Mouse (Mus musculus): ENCODE results near the gene Gm17359.

DNA sequence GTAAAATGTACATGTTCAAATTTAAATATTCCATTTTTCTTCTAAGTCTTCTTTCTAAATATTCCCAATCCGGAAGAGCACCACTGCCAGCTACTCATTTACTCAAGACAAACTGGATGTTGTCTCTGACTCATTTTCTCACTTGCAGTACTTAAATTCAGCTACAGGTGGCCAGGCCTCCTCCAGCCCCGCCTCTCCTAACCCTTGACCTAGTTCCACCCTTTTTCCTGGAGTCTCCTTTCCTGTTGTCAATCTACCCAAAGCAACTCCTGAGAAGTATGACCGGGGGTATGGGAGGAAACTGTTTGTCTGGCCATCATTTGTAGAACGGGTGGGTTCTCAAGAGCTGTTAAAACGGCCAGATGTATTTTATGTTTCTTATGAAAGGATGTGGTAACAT is 40.4 kb upstream of the Gm17359 start:
- TF ChIP-seq CTCF (IDR thresholded peaks at IDR 0.05; ENCODE audit: borderline replicate concordance, extremely low read depth, insufficient read depth, insufficient read length) (no peak), POLR2A (IDR thresholded peaks at IDR 0.05; ENCODE audit: borderline replicate concordance, extremely low read depth, insufficient read depth, insufficient read length, poor library complexity, severe bottlenecking) (no peak)

Data from brain, embryonic 14.5 days (tissue).